Mouse (Mus musculus) left cerebral cortex, adult 18-20 months (tissue): ENCODE results near the gene Traf1. TPM values are rescaled to one million over a fixed set of nuclear protein-coding genes. Genes with fewer than 3 reads are reported as not detected.

ENCODE experiments used
- DNase-seq, 2 experiments: peaks; one replicate each; pipeline ENCODE4 v3.0.0; 2021 to 2022; ENCODE audit warnings: low spot score in 2 of 2, mixed read lengths in 1 of 2
- total RNA-seq, 2 experiments: library from RNA; stranded (reverse); gene quantifications; 2 replicates each; pipeline ENCODE4 v1.2.3; 2021

The Traf1 gene
- total RNA-seq, 2 experiments from 2014 or later: 1.5 to 3.1 TPM

GRCm38 (mm10) chr2:34943556-34944120, 17.9 kb downstream of the Traf1 start:
- DNase-seq: peak in 1 of 2 experiments; percentile 6

- no peak for DNase-seq
Measured at GRCm38 (mm10) chr2:34941061-34941675, 20.4 kb downstream of the Traf1 start.

GRCm38 (mm10) chr2:34940246-34940645, 21.3 kb downstream of the Traf1 start:
- DNase-seq: no peak

- DNase-seq: no peak
Measured at GRCm38 (mm10) chr2:34938269-34939208, 23.0 kb downstream of the Traf1 start.

GRCm38 (mm10) chr2:34937460-34937859, 24.1 kb downstream of the Traf1 start:
- DNase-seq: no peak

- no peak for DNase-seq
Measured at GRCm38 (mm10) chr2:34927320-34927719, 34.3 kb downstream of the Traf1 start.

GRCm38 (mm10) chr2:34922729-34923128, 38.8 kb downstream of the Traf1 start:
- DNase-seq: no peak

GRCm38 (mm10) chr2:34920144-34920543, 41.4 kb downstream of the Traf1 start:
- no peak for DNase-seq

GRCm38 (mm10) chr2:34915103-34915502, 46.5 kb downstream of the Traf1 start:
- no peak for DNase-seq

GRCm38 (mm10) chr2:34914823-34915082, 46.8 kb downstream of the Traf1 start:
- no peak for DNase-seq

- DNase-seq: peak; percentile 30 to 46
Measured at GRCm38 (mm10) chr2:34914069-34914822, 47.3 kb downstream of the Traf1 start.

GRCm38 (mm10) chr2:34913218-34914068, 48.1 kb downstream of the Traf1 start, which contains the start of gene Phf19:
Phf19 (minus strand) TSS chr2:34914026.
- DNase-seq: peak in 1 of 2 experiments; percentile 18

GRCm38 (mm10) chr2:34912613-34913012, 49.0 kb downstream of the Traf1 start:
- DNase-seq: no peak

- no peak for DNase-seq
Measured at GRCm38 (mm10) chr2:34911871-34912270, 49.7 kb downstream of the Traf1 start.

- DNase-seq: no peak
Measured at GRCm38 (mm10) chr2:34909719-34910118, 51.9 kb downstream of the Traf1 start.

GRCm38 (mm10) chr2:34906861-34907604, 54.5 kb downstream of the Traf1 start:
- no peak for DNase-seq

GRCm38 (mm10) chr2:34906426-34906825, 55.1 kb downstream of the Traf1 start:
- DNase-seq: no peak

GRCm38 (mm10) chr2:34904849-34905542, 56.6 kb downstream of the Traf1 start:
- peak; percentile 94 to 97 for DNase-seq
